ENCODE assay signal across 8 mouse cellular contexts in genomic region chrX:70364661-70365613, GRCm38 (mm10). TPM values are rescaled to one million over a fixed set of nuclear protein-coding genes. Genes with fewer than 3 reads are reported as not detected.
DNase-seq lines count a peak whose midpoint lies in the region; ATAC-seq lines count a peak whose summit lies in the region.

Ids (minus strand) TSS chrX:70365084.

- intact Hi-C loops in gastrocnemius, postnatal 14 days (cut with DNase I; ENCODE audit: low total_unique reads) = no loop called here
- intact Hi-C loops in left cerebral cortex, postnatal 10 days (cut with DNase I) = no loop called here

- ATAC-seq in inflammation-experienced regulatory T-cells, adult 6 months = peak; percentile 95
- peak; percentile 99 for ATAC-seq in megakaryocyte-erythroid progenitor cell, adult 5-6 weeks (replicated peaks; ENCODE audit: low FRiP score, low TSS enrichment, poor library complexity, severe bottlenecking)

- DNase-seq in adipocyte (ENCODE audit: low spot score) = peak; percentile 86
- peak; percentile 86 for DNase-seq in embryo, embryonic 10 days (ENCODE audit: low spot score)
- DNase-seq in gastrocnemius, postnatal 14 days = peak; percentile 83
- peak; percentile 69 to 92 for DNase-seq in left cerebral cortex, postnatal 10 days (ENCODE audit: extremely low spot score in 1 of 2, low spot score in 2 of 2)
- peak; percentile 80 for DNase-seq in right cerebral cortex, postnatal 25 days
- peak; percentile 79 to 85 for DNase-seq in urinary bladder, postnatal 4 days (ENCODE audit: low spot score in 2 of 2)

RNA-seq across cellular contexts. Expression of gene Ids, which starts in this region (rescaled TPM):
- 10 to 100 TPM; 14.2 to 15.1 TPM for total RNA-seq in gastrocnemius, postnatal 14 days (2021)
- polyA plus RNA-seq in inflammation-experienced regulatory T-cells, adult 6 months (2017; shearing (Covaris generic)) = 1 to 10 TPM; 4.1 to 5.2 (median 4.3) TPM
- total RNA-seq in left cerebral cortex, postnatal 10 days (2021) = 100 to 1,000 TPM; 376 to 413 TPM
- total RNA-seq in megakaryocyte-erythroid progenitor cell, adult 5-6 weeks (2014; fragmentation: Nextera tagmentation) = 10.6 and 16.9 TPM in 2 replicates
- total RNA-seq in megakaryocyte-erythroid progenitor cell, adult 5-6 weeks (2017) = 4.3 and 6.5 TPM in 2 replicates

Comparison
In these comparisons a context has a peak if more than half of its experiments do, and no peak if none do; other contexts are left out.
1. Peak in every context shown above with its lines: DNase-seq and ATAC-seq.
2. RNA of gene Ids (total RNA-seq): 376 to 413 TPM in left cerebral cortex, postnatal 10 days; 14.2 to 15.1 TPM in gastrocnemius, postnatal 14 days and 4.3 to 16.9 TPM in megakaryocyte-erythroid progenitor cell, adult 5-6 weeks; every median in the first group is over 10 times any median in the second.